ENCODE assay signal across 9 mouse cellular contexts in genomic region chr9:49980344-49981207, GRCm38 (mm10).
DNase-seq lines count a peak whose midpoint lies in the region; ATAC-seq lines count a peak whose summit lies in the region.
"Had no signal": no experiment of that assay in that cellular context is flagged by ENCODE, and none has a peak within 500 bp of the region (broad histone marks: within the 10 kb centered on the region; RNA-seq: fewer than 3 reads in every experiment).

No protein-coding gene starts in this region.

- H3K9ac ChIP-seq in neural tube, embryonic 11.5 days (ENCODE audit: low read length): no peak overlapping the region
- no peak overlapping the region for H3K9ac ChIP-seq in stomach, embryonic 15.5 days
- H3K9ac ChIP-seq: liver, embryonic 15.5 days had no signal

- H3K9me3 ChIP-seq in neural tube, embryonic 11.5 days (ENCODE audit: control insufficient read depth, low read length): no peaks in the 10 kb centered on the region
- no peaks in the 10 kb centered on the region for H3K9me3 ChIP-seq in stomach, embryonic 15.5 days
- H3K9me3 ChIP-seq: liver, embryonic 15.5 days had no signal

- intact Hi-C loops in left cerebral cortex, postnatal 25 days (cut with DNase I): no loop called here

- H3K4me3 ChIP-seq in neural tube, embryonic 11.5 days (ENCODE audit: low read depth, low read length): no peak overlapping the region
- no peak overlapping the region for H3K4me3 ChIP-seq in stomach, embryonic 15.5 days (replicated peaks)
- H3K4me3 ChIP-seq: liver, embryonic 15.5 days had no signal

- no peak overlapping the region for H3K27ac ChIP-seq in neural tube, embryonic 11.5 days (ENCODE audit: low read depth, low read length)
- peak overlapping the region; percentile 58; the same call in 1 of the 2 replicates for H3K27ac ChIP-seq in stomach, embryonic 15.5 days
- H3K27ac ChIP-seq: liver, embryonic 15.5 days had no signal

- no peaks in the 10 kb centered on the region for H3K27me3 ChIP-seq in neural tube, embryonic 11.5 days (ENCODE audit: control insufficient read depth, insufficient read depth, low read length)
- no peaks in the 10 kb centered on the region for H3K27me3 ChIP-seq in stomach, embryonic 15.5 days (replicated peaks)
- H3K27me3 ChIP-seq: liver, embryonic 15.5 days had no signal

- H3K36me3 ChIP-seq in neural tube, embryonic 11.5 days (ENCODE audit: control insufficient read depth, insufficient read depth, low read length): no peaks in the 10 kb centered on the region
- no peaks in the 10 kb centered on the region for H3K36me3 ChIP-seq in stomach, embryonic 15.5 days
- H3K36me3 ChIP-seq: liver, embryonic 15.5 days had no signal

- 65% methylated on average over 7 of the region's 7 CpGs for WGBS in neural tube, embryonic 11.5 days
- 43% methylated on average over 7 of the region's 7 CpGs for WGBS in stomach, embryonic 15.5 days

- DNase-seq in neural tube, embryonic 11.5 days (ENCODE audit: low spot score): peak; percentile 46
- no peak for DNase-seq in neural tube, embryonic 10.5 days (ENCODE audit: extremely low spot score, low spot score)
- peak; percentile 61 for DNase-seq in cerebellum, adult 8-10 months
- peak; percentile 85 to 86 for DNase-seq in frontal cortex, postnatal 36 days (ENCODE audit: low spot score in 2 of 2)
- DNase-seq in kidney, adult 8-10 months: peak; percentile 60 to 82
- DNase-seq in left cerebral cortex, postnatal 25 days (ENCODE audit: low spot score in 2 of 2): peak; percentile 71 to 96
- DNase-seq in spleen, postnatal 4 days (ENCODE audit: low spot score in 2 of 2): no peak

- H3K4me2 ChIP-seq in neural tube, embryonic 11.5 days (ENCODE audit: low read depth): no peak overlapping the region
- H3K4me2 ChIP-seq in stomach, embryonic 15.5 days: no peak overlapping the region
- H3K4me2 ChIP-seq: liver, embryonic 15.5 days had no signal

- H3K4me1 ChIP-seq in neural tube, embryonic 11.5 days (ENCODE audit: control insufficient read depth, insufficient read depth, low read length): no peaks in the 10 kb centered on the region
- H3K4me1 ChIP-seq in stomach, embryonic 15.5 days: peaks cover 22% of the 10 kb centered on the region; the same call in 1 of the 2 replicates
- H3K4me1 ChIP-seq: liver, embryonic 15.5 days had no signal

- no peak for ATAC-seq in neural tube, embryonic 11.5 days (ENCODE audit: insufficient read depth, low FRiP score, low TSS enrichment)
- peak; percentile 61; the same call in 1 of the 2 replicates for ATAC-seq in stomach, embryonic 15.5 days (ENCODE audit: insufficient read depth, low FRiP score, low read depth)

Comparison
In these comparisons a context has a peak if more than half of its experiments do, and no peak if none do; other contexts are left out.
1. DNase-seq: peak in neural tube, embryonic 11.5 days (single experiment), cerebellum, adult 8-10 months (single experiment), frontal cortex, postnatal 36 days (2 of 2), kidney, adult 8-10 months (2 of 2) and left cerebral cortex, postnatal 25 days (2 of 2); none in neural tube, embryonic 10.5 days (single experiment) and spleen, postnatal 4 days (0 of 2).